Mouse (Mus musculus): Measurements from ENCODE around the gene Ccdc14.

DNA sequence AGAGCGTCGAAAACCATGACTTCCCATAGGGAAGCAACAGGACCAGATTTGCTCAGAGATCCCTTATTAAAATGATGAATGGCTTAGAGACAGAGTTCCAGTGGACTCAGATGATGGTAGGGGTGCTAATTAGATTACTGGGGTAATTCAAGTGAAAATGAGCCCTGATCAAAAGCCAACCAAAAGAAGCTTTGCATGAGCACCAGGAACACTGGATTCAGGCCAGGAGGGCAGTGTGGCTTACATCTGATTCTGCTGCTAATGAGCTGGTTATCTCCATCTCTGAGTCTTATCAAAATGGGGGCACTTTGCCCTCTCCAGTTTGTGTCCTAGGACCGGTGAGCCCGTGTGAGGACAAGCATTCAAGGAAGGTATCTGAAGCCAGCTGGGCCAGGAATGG is 78.0 kb downstream of the Ccdc14 start:
- TF ChIP-seq CTCF (IDR thresholded peaks at IDR 0.05; ENCODE audit: control insufficient read depth, insufficient read depth, insufficient replicate concordance, low read depth, low read length) (no peak), POLR2A (IDR thresholded peaks at IDR 0.05; ENCODE audit: control insufficient read depth, low read depth, low read length) (no peak)

Data from testis, adult 2 months (tissue).